Mouse (Mus musculus): Measurements from ENCODE around the gene Tubb5.

DNA sequence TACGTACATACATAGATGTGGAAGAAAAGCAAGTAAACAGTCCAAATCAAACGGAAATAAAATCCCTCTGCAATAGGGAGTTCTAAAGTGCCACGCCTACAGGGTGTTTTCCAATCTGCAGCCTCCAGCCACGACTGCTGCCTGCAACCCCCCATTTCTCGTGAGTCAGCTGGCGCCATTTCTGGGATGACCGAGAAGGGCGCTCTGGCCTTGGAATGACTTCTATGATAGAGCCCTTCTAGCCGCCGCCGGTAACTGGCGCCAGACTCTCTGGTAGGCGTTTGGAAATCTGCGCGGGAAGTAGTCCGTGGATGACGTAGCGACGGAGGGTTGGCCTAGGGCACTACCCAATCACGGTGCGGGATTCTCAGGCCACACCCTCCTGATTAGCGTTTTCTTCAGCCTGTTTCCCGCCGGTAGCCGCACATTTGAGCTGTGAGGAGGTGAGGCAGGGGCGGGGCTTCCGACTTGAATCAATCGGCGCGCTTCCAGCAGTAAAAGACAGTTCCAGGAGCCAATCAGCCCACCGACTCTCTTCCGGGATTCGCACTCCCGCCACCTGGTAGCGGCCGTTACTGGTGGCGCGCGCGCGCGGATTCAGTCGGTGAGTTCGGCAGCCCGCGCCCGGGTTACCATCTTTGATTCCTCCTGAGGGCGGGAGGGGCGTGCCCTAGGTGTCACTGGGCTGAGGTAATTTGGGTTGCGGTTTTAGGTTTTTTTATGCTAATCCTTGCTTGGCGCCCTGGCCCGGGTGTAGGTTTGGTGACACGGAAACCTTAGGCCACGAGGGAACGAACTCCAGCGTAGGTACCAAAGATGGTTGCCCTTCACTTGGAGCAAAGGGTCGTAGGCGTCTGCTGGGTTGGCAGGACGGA, 3.2 kb upstream of the Tubb5 start, which contains the start of gene Mdc1:
- TF ChIP-seq EP300 (IDR thresholded peaks at IDR 0.05; ENCODE audit: insufficient read depth, low read depth, low read length) (peak; percentile 73), POLR2A (IDR thresholded peaks at IDR 0.05; ENCODE audit: insufficient read depth, low read length) (peak; percentile 51), CTCF (IDR thresholded peaks at IDR 0.05; ENCODE audit: low read depth, low read length) (no peak)
